Mouse (Mus musculus): ENCODE measurements at regions not wholly inside any gene's neighbourhood (a gene's known extent, or its start where the extent isn't known, plus 50 kb on each side); places are given as distances from the start of the nearest gene placed in this dataset.

GRCm38 (mm10) chr1:128767415-128767814 lies 175.3 kb upstream of the Cxcr4 start:
- peak overlapping the region; percentile 13; the same call in 1 of the 2 replicates for H3K27ac ChIP-seq (ENCODE audit: low read length)
- no peak overlapping the region for H3K9ac ChIP-seq (ENCODE audit: low read length)
- no peaks in the 10 kb centered on the region for H3K4me1 ChIP-seq (ENCODE audit: control insufficient read depth, insufficient read depth, low read length)
- no peaks in the 10 kb centered on the region for H3K27me3 ChIP-seq (ENCODE audit: control insufficient read depth, insufficient read depth, low read length)
- no peak overlapping the region for H3K4me2 ChIP-seq (ENCODE audit: low read depth, low read length)
- H3K4me3 ChIP-seq (replicated peaks; ENCODE audit: low read length), result no peak overlapping the region
- no peak for ATAC-seq (ENCODE audit: insufficient read depth, low FRiP score)
- 93% methylated on average over 3 of the region's 3 CpGs for WGBS
- no peaks in the 10 kb centered on the region for H3K36me3 ChIP-seq (ENCODE audit: control insufficient read depth, insufficient read depth, low read length)
- H3K9me3 ChIP-seq (replicated peaks; ENCODE audit: control insufficient read depth, low read length), result no peaks in the 10 kb centered on the region

GRCm38 (mm10) chr1:128766894-128767268 lies 174.8 kb upstream of the Cxcr4 start:
- H3K36me3 ChIP-seq (ENCODE audit: control insufficient read depth, insufficient read depth, low read length), result no peaks in the 10 kb centered on the region
- peak overlapping the region; percentile 39 for H3K27ac ChIP-seq (ENCODE audit: low read length)
- 66% methylated on average over 7 of the region's 7 CpGs for WGBS
- no peak overlapping the region for H3K4me3 ChIP-seq (replicated peaks; ENCODE audit: low read length)
- H3K9ac ChIP-seq (ENCODE audit: low read length), result no peak overlapping the region
- no peaks in the 10 kb centered on the region for H3K4me1 ChIP-seq (ENCODE audit: control insufficient read depth, insufficient read depth, low read length)
- no peak overlapping the region for H3K4me2 ChIP-seq (ENCODE audit: low read depth, low read length)
- H3K27me3 ChIP-seq (ENCODE audit: control insufficient read depth, insufficient read depth, low read length), result no peaks in the 10 kb centered on the region
- ATAC-seq (ENCODE audit: insufficient read depth, low FRiP score), result no peak
- H3K9me3 ChIP-seq (replicated peaks; ENCODE audit: control insufficient read depth, low read length), result no peaks in the 10 kb centered on the region

- peak; percentile 80; the same call in 1 of the 2 replicates for ATAC-seq (ENCODE audit: insufficient read depth, low FRiP score)
Measured at GRCm38 (mm10) chr1:128766193-128766893, 174.2 kb upstream of the Cxcr4 start.

GRCm38 (mm10) chr1:128765626-128766025 lies 173.5 kb upstream of the Cxcr4 start:
- H3K4me3 ChIP-seq (replicated peaks; ENCODE audit: low read length), result no peak overlapping the region
- no peaks in the 10 kb centered on the region for H3K36me3 ChIP-seq (ENCODE audit: control insufficient read depth, insufficient read depth, low read length)
- H3K9me3 ChIP-seq (replicated peaks; ENCODE audit: control insufficient read depth, low read length), result no peaks in the 10 kb centered on the region
- H3K4me2 ChIP-seq (ENCODE audit: low read depth, low read length), result no peak overlapping the region
- ATAC-seq (ENCODE audit: insufficient read depth, low FRiP score), result no peak
- H3K27ac ChIP-seq (ENCODE audit: low read length), result no peak overlapping the region
- H3K27me3 ChIP-seq (ENCODE audit: control insufficient read depth, insufficient read depth, low read length), result no peaks in the 10 kb centered on the region
- H3K9ac ChIP-seq (ENCODE audit: low read length), result no peak overlapping the region
- no peaks in the 10 kb centered on the region for H3K4me1 ChIP-seq (ENCODE audit: control insufficient read depth, insufficient read depth, low read length)
- 44% methylated on average over 2 of the region's 2 CpGs for WGBS

More at GRCm38 (mm10) chr1:128766193-128766893, 174.2 kb upstream of the Cxcr4 start:
- no peaks in the 10 kb centered on the region for H3K4me1 ChIP-seq (ENCODE audit: control insufficient read depth, insufficient read depth, low read length)
- no peaks in the 10 kb centered on the region for H3K9me3 ChIP-seq (replicated peaks; ENCODE audit: control insufficient read depth, low read length)
- 45% methylated on average over 7 of the region's 7 CpGs for WGBS
- no peak overlapping the region for H3K4me3 ChIP-seq (replicated peaks; ENCODE audit: low read length)
- H3K36me3 ChIP-seq (ENCODE audit: control insufficient read depth, insufficient read depth, low read length), result no peaks in the 10 kb centered on the region
- no peaks in the 10 kb centered on the region for H3K27me3 ChIP-seq (ENCODE audit: control insufficient read depth, insufficient read depth, low read length)
- no peak overlapping the region for H3K4me2 ChIP-seq (ENCODE audit: low read depth, low read length)
- no peak overlapping the region for H3K9ac ChIP-seq (ENCODE audit: low read length)
- H3K27ac ChIP-seq (ENCODE audit: low read length), result peak overlapping the region; percentile 39

- no peaks in the 10 kb centered on the region for H3K4me1 ChIP-seq (ENCODE audit: control insufficient read depth, insufficient read depth, low read length)
- H3K9ac ChIP-seq (ENCODE audit: low read length), result no peak overlapping the region
- H3K9me3 ChIP-seq (replicated peaks; ENCODE audit: control insufficient read depth, low read length), result no peaks in the 10 kb centered on the region
- no peak overlapping the region for H3K4me2 ChIP-seq (ENCODE audit: low read depth, low read length)
- ATAC-seq (ENCODE audit: insufficient read depth, low FRiP score), result no peak
- H3K27ac ChIP-seq (ENCODE audit: low read length), result no peak overlapping the region
- no peak overlapping the region for H3K4me3 ChIP-seq (replicated peaks; ENCODE audit: low read length)
- no peaks in the 10 kb centered on the region for H3K27me3 ChIP-seq (ENCODE audit: control insufficient read depth, insufficient read depth, low read length)
- H3K36me3 ChIP-seq (ENCODE audit: control insufficient read depth, insufficient read depth, low read length), result no peaks in the 10 kb centered on the region
- WGBS, result 84% methylated on average over 3 of the region's 3 CpGs
Measured at GRCm38 (mm10) chr1:128765142-128765541, 173.0 kb upstream of the Cxcr4 start.

- no peaks in the 10 kb centered on the region for H3K9me3 ChIP-seq (replicated peaks; ENCODE audit: control insufficient read depth, low read length)
- H3K27ac ChIP-seq (ENCODE audit: low read length), result no peak overlapping the region
- H3K36me3 ChIP-seq (ENCODE audit: control insufficient read depth, insufficient read depth, low read length), result no peaks in the 10 kb centered on the region
- 89% methylated on average over 4 of the region's 4 CpGs for WGBS
- no peak overlapping the region for H3K4me3 ChIP-seq (replicated peaks; ENCODE audit: low read length)
- H3K27me3 ChIP-seq (ENCODE audit: control insufficient read depth, insufficient read depth, low read length), result no peaks in the 10 kb centered on the region
- no peak for ATAC-seq (ENCODE audit: insufficient read depth, low FRiP score)
- no peak overlapping the region for H3K9ac ChIP-seq (ENCODE audit: low read length)
- no peak overlapping the region for H3K4me2 ChIP-seq (ENCODE audit: low read depth, low read length)
- no peaks in the 10 kb centered on the region for H3K4me1 ChIP-seq (ENCODE audit: control insufficient read depth, insufficient read depth, low read length)
Measured at GRCm38 (mm10) chr1:128762854-128763253, 170.8 kb upstream of the Cxcr4 start.

- no peaks in the 10 kb centered on the region for H3K36me3 ChIP-seq (ENCODE audit: control insufficient read depth, insufficient read depth, low read length)
- WGBS, result 79% methylated on average over 5 of the region's 5 CpGs
- no peak for ATAC-seq (ENCODE audit: insufficient read depth, low FRiP score)
Measured at GRCm38 (mm10) chr1:128762076-128762475, 170.0 kb upstream of the Cxcr4 start.

GRCm38 (mm10) chr1:128758802-128759481 lies 166.8 kb upstream of the Cxcr4 start:
- no peak overlapping the region for H3K4me2 ChIP-seq (ENCODE audit: low read depth, low read length)
- H3K36me3 ChIP-seq (ENCODE audit: control insufficient read depth, insufficient read depth, low read length), result no peaks in the 10 kb centered on the region
- no peak overlapping the region for H3K9ac ChIP-seq (ENCODE audit: low read length)
- no peaks in the 10 kb centered on the region for H3K4me1 ChIP-seq (ENCODE audit: control insufficient read depth, insufficient read depth, low read length)
- H3K9me3 ChIP-seq (replicated peaks; ENCODE audit: control insufficient read depth, low read length), result no peaks in the 10 kb centered on the region
- no peaks in the 10 kb centered on the region for H3K27me3 ChIP-seq (ENCODE audit: control insufficient read depth, insufficient read depth, low read length)
- 88% methylated on average over 11 of the region's 11 CpGs for WGBS
- H3K4me3 ChIP-seq (replicated peaks; ENCODE audit: low read length), result no peak overlapping the region
- ATAC-seq (ENCODE audit: insufficient read depth, low FRiP score), result no peak
- no peak overlapping the region for H3K27ac ChIP-seq (ENCODE audit: low read length)

More at GRCm38 (mm10) chr1:128762076-128762475, 170.0 kb upstream of the Cxcr4 start:
- Histone ChIP-seq H3K4me3 (replicated peaks; ENCODE audit: low read length) (no peak overlapping the region), H3K9ac (ENCODE audit: low read length) (no peak overlapping the region), H3K4me1 (ENCODE audit: control insufficient read depth, insufficient read depth, low read length) (no peaks in the 10 kb centered on the region), H3K27ac (ENCODE audit: low read length) (no peak overlapping the region), H3K4me2 (ENCODE audit: low read depth, low read length) (no peak overlapping the region), H3K27me3 (ENCODE audit: control insufficient read depth, insufficient read depth, low read length) (no peaks in the 10 kb centered on the region), H3K9me3 (replicated peaks; ENCODE audit: control insufficient read depth, low read length) (no peaks in the 10 kb centered on the region)

- no peaks in the 10 kb centered on the region for H3K36me3 ChIP-seq (ENCODE audit: control insufficient read depth, insufficient read depth, low read length)
- no peaks in the 10 kb centered on the region for H3K27me3 ChIP-seq (ENCODE audit: control insufficient read depth, insufficient read depth, low read length)
- no peak overlapping the region for H3K4me2 ChIP-seq (ENCODE audit: low read depth, low read length)
- ATAC-seq (ENCODE audit: insufficient read depth, low FRiP score), result no peak
- no peak overlapping the region for H3K27ac ChIP-seq (ENCODE audit: low read length)
- H3K9me3 ChIP-seq (replicated peaks; ENCODE audit: control insufficient read depth, low read length), result no peaks in the 10 kb centered on the region
- no peak overlapping the region for H3K9ac ChIP-seq (ENCODE audit: low read length)
- no peak overlapping the region for H3K4me3 ChIP-seq (replicated peaks; ENCODE audit: low read length)
- WGBS, result 75% methylated on average over 13 of the region's 13 CpGs
- H3K4me1 ChIP-seq (ENCODE audit: control insufficient read depth, insufficient read depth, low read length), result no peaks in the 10 kb centered on the region
Measured at GRCm38 (mm10) chr1:128758294-128758801, 166.3 kb upstream of the Cxcr4 start.

All from stomach, embryonic 16.5 days (tissue).